Mouse (Mus musculus): Measurements from ENCODE around the gene Agpat4.

- TF ChIP-seq FLI1 (IDR thresholded peaks at IDR 0.05; ENCODE audit: low read length) (no peak), GATA1 (IDR thresholded peaks at IDR 0.05; ENCODE audit: borderline replicate concordance, low read length) (no peak)
Measured at GRCm38 (mm10) chr17:12162824-12163223, 44.3 kb downstream of the Agpat4 start.
